Mouse (Mus musculus): ENCODE data around the gene Hist1h4k. TPM values are rescaled to one million over a fixed set of nuclear protein-coding genes. Genes with fewer than 3 reads are reported as not detected.
A peak's percentile ranks its signal among the peaks of the same experiment; 100 is the strongest.

Gene Hist1h4k
- polyA plus RNA-seq, 1 experiment from 2014 or later, result 4.9 TPM

DNA sequence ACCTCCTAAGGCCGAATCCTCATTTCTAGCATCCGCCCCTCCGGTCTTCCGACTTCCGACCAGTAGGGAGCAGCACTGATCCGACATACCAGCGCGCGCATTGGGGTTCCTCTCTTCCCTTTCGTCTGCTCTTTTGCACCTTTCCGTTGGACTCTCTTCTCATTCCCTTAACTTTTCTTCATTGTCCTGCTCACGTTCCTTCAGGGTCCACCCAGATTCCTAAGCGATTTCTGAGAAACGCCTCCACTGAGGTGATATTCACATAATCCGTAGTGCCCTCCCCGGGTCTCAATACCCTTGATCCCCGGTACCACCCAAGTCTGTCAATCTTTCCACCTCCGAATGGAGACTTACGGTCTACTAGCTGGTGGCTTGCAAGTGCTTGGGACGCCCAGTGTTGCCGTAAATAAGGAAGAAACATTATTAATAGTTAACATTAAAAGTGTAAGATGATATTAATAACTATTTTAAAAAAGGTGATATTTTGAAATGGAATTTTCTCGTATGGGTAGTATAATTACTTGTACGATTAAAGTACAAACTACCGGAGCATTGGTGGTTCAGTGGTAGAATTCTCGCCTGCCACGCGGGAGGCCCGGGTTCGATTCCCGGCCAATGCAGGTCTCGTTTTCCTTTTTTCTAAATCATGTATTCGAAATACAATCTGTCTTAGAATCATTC lies 40.1 kb downstream of the Hist1h4k start:
- Histone ChIP-seq H3K27ac (peak overlapping the region; percentile 86), H3K4me3 (peak overlapping the region; percentile 71), H3K4me1 (peaks cover 7% of the 10 kb centered on the region), H3K36me3 (no peaks in the 10 kb centered on the region), H3K9me3 (replicated peaks) (no peaks in the 10 kb centered on the region), H3K27me3 (ENCODE audit: low read depth, poor library complexity, severe bottlenecking) (no peaks in the 10 kb centered on the region)
- peak; percentile 86 for DNase-seq (ENCODE audit: low spot score)
- WGBS, result under 1% methylated on average over 32 of the region's 32 CpGs

DNA sequence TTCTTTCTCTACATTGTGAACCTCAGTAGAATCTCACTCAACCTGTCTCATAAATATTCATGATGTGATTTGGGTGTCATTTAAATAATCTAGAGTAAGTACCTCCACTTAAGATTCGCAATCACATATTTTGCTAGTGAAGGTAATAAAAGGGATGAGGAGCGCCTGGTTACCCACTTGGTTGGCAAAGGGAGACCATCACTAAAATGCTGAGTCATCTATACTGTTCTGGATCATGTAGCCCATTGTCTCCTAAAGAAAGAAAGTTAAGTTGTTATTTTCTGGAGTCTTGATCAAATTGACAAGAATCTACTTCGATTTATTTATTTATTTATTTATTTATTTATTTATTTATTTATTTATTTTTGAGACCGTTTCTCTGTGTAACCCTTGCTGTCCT lies 43.6 kb downstream of the Hist1h4k start:
- Histone ChIP-seq H3K36me3 (no peaks in the 10 kb centered on the region), H3K4me3 (no peak overlapping the region), H3K4me1 (peaks cover 2% of the 10 kb centered on the region; the same call in 1 of the 2 replicates), H3K27ac (no peak overlapping the region), H3K9me3 (replicated peaks) (no peaks in the 10 kb centered on the region), H3K27me3 (ENCODE audit: low read depth, poor library complexity, severe bottlenecking) (no peaks in the 10 kb centered on the region)
- WGBS, result 76% methylated on average over 4 of the region's 4 CpGs
- DNase-seq (ENCODE audit: low spot score), result no peak

Small RNA genes lying within 50 kb of the gene (microRNA-seq; reads per million reads assigned to microRNA genes)
- gene Gm44346, result not detected
- gene Gm44357, result not detected
- 0.88 reads per million for gene Gm44367
- 0.88 reads per million for gene Gm44454

Other genes with a start within 250 kb of the Hist1h4k start
- gene Gm11273, start 249.1 kb downstream of the Hist1h4k start, polyA plus RNA-seq (2016; fragmentation: Nextera tagmentation; extraction: Ambion mirVana), result 3.6 and 5.0 TPM in 2 replicates
- 6.8 and 9.6 TPM in 2 replicates for gene Zkscan8, start 219.4 kb downstream of the Hist1h4k start, polyA plus RNA-seq (2016; fragmentation: Nextera tagmentation; extraction: Ambion mirVana)
- gene Olfr1366, start 207.7 kb downstream of the Hist1h4k start, polyA plus RNA-seq (2016; fragmentation: Nextera tagmentation; extraction: Ambion mirVana), result 0.06 TPM in 1 of 2 replicates, not detected in the other
- gene Olfr1535, start 190.6 kb downstream of the Hist1h4k start, polyA plus RNA-seq (2016; fragmentation: Nextera tagmentation; extraction: Ambion mirVana), result not detected in 2 replicates
- not detected in 2 replicates for gene Olfr1364, start 168.7 kb downstream of the Hist1h4k start, polyA plus RNA-seq (2016; fragmentation: Nextera tagmentation; extraction: Ambion mirVana)
- gene Olfr1362, start 136.5 kb downstream of the Hist1h4k start, polyA plus RNA-seq (2016; fragmentation: Nextera tagmentation; extraction: Ambion mirVana), result not detected in 2 replicates
- gene Olfr11, start 108.0 kb downstream of the Hist1h4k start, polyA plus RNA-seq (2016; fragmentation: Nextera tagmentation; extraction: Ambion mirVana), result not detected in 2 replicates
- not detected in 2 replicates for gene Olfr1361, start 87.1 kb downstream of the Hist1h4k start, polyA plus RNA-seq (2016; fragmentation: Nextera tagmentation; extraction: Ambion mirVana)
- not detected in 2 replicates for gene Olfr1360, start 73.1 kb downstream of the Hist1h4k start, polyA plus RNA-seq (2016; fragmentation: Nextera tagmentation; extraction: Ambion mirVana)
- not detected in 2 replicates for gene Olfr1359, start 52.4 kb downstream of the Hist1h4k start, polyA plus RNA-seq (2016; fragmentation: Nextera tagmentation; extraction: Ambion mirVana)
- gene Hist1h2bl, start 34.4 kb downstream of the Hist1h4k start, polyA plus RNA-seq (2016; fragmentation: Nextera tagmentation; extraction: Ambion mirVana), result 1.7 and 2.0 TPM in 2 replicates
- 19.5 and 28.4 TPM in 2 replicates for gene Hist1h2ai, start 34.1 kb downstream of the Hist1h4k start, polyA plus RNA-seq (2016; fragmentation: Nextera tagmentation; extraction: Ambion mirVana)
- 8.0 and 10.2 TPM in 2 replicates for gene Hist1h3h, start 32.8 kb downstream of the Hist1h4k start, polyA plus RNA-seq (2016; fragmentation: Nextera tagmentation; extraction: Ambion mirVana)
- gene Hist1h2bm, start 28.5 kb downstream of the Hist1h4k start, polyA plus RNA-seq (2016; fragmentation: Nextera tagmentation; extraction: Ambion mirVana), result 6.8 and 7.9 TPM in 2 replicates
- 0.92 and 1.6 TPM in 2 replicates for gene Hist1h4j, start 15.4 kb downstream of the Hist1h4k start, polyA plus RNA-seq (2016; fragmentation: Nextera tagmentation; extraction: Ambion mirVana)
- 14.3 and 19.6 TPM in 2 replicates for gene Hist1h2ak, start 3.3 kb upstream of the Hist1h4k start, polyA plus RNA-seq (2016; fragmentation: Nextera tagmentation; extraction: Ambion mirVana)
- 1.4 and 3.8 TPM in 2 replicates for gene Hist1h2bn, start 3.6 kb upstream of the Hist1h4k start, polyA plus RNA-seq (2016; fragmentation: Nextera tagmentation; extraction: Ambion mirVana)
- gene Hist1h1b, start 30.1 kb upstream of the Hist1h4k start, polyA plus RNA-seq (2016; fragmentation: Nextera tagmentation; extraction: Ambion mirVana), result 33.1 and 40.9 TPM in 2 replicates
- 131 and 133 TPM in 2 replicates for gene Hist1h3i, start 32.9 kb upstream of the Hist1h4k start, polyA plus RNA-seq (2016; fragmentation: Nextera tagmentation; extraction: Ambion mirVana)
- 5.4 and 9.9 TPM in 2 replicates for gene Hist1h2an, start 36.7 kb upstream of the Hist1h4k start, polyA plus RNA-seq (2016; fragmentation: Nextera tagmentation; extraction: Ambion mirVana)
- gene Hist1h2bp, start 37.0 kb upstream of the Hist1h4k start, polyA plus RNA-seq (2016; fragmentation: Nextera tagmentation; extraction: Ambion mirVana), result 3.4 and 5.5 TPM in 2 replicates
- gene Hist1h2bq, start 59.7 kb upstream of the Hist1h4k start, polyA plus RNA-seq (2016; fragmentation: Nextera tagmentation; extraction: Ambion mirVana), result 17.9 and 22.1 TPM in 2 replicates
- gene Hist1h2ao, start 60.0 kb upstream of the Hist1h4k start, polyA plus RNA-seq (2016; fragmentation: Nextera tagmentation; extraction: Ambion mirVana), result 2.0 and 2.1 TPM in 2 replicates
- not detected in 2 replicates for gene Hist1h4m, start 61.2 kb upstream of the Hist1h4k start, polyA plus RNA-seq (2016; fragmentation: Nextera tagmentation; extraction: Ambion mirVana)
- gene Hist1h4n, start 81.7 kb upstream of the Hist1h4k start, polyA plus RNA-seq (2016; fragmentation: Nextera tagmentation; extraction: Ambion mirVana), result 10.5 and 11.5 TPM in 2 replicates
- gene Hist1h2ap, start 83.0 kb upstream of the Hist1h4k start, polyA plus RNA-seq (2016; fragmentation: Nextera tagmentation; extraction: Ambion mirVana), result 6,450 and 6,557 TPM in 2 replicates
- gene Hist1h2br, start 83.2 kb upstream of the Hist1h4k start, polyA plus RNA-seq (2016; fragmentation: Nextera tagmentation; extraction: Ambion mirVana), result 19.4 and 23.0 TPM in 2 replicates
- 22.4 and 27.0 TPM in 2 replicates for gene Zfp184, start 194.6 kb upstream of the Hist1h4k start, polyA plus RNA-seq (2016; fragmentation: Nextera tagmentation; extraction: Ambion mirVana)
- gene Pom121l2, start 230.7 kb upstream of the Hist1h4k start, polyA plus RNA-seq (2016; fragmentation: Nextera tagmentation; extraction: Ambion mirVana), result 0.14 and 0.28 TPM in 2 replicates

Measured in limb, embryonic 10.5 days (tissue).